25 mouse cellular contexts compared by ENCODE assay signal in the genomic region with DNA sequence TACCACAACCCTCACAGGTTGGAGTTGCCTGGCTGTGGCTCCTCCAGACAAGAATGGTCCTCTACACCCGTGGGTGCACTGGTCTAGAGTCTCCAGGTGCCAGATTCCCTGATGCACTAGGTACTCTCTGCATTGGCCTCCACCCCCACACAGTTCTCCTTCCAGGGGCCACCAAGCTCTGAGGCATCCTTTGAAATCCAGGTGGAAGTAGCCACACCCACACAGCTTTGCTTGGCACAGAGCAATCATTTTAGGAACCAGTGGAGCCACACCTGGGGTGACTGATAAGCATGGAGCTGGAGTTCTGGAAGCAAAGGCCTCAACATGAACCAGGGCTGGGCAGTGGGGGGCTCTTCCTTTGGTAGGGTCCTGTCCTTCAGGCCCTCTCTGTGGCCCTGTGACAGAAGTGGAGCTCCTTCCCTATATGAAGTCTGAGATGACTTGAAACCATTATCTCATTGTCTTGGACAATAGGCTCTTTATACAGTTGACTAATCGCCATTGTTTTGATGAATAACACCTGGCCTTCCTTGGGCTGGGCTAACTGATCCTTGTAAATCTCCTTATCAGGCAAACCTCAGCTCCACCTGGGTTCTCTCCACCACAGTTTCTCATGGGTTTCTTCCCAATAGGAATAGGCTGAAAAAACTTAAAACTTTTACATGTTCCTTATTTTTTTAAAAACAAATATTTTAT.
DNase-seq lines count a peak whose midpoint lies in the region; ATAC-seq and TF ChIP-seq lines count a peak whose summit lies in the region.
"Had no signal": no experiment of that assay in that cellular context is flagged by ENCODE, and none has a peak within 500 bp of the region (broad histone marks: within the 10 kb centered on the region; RNA-seq: fewer than 3 reads in every experiment).

No protein-coding gene starts in this region.

- H3K4me3 ChIP-seq in MEL (ENCODE audit: control insufficient read depth in 1 of 2, insufficient read depth in 1 of 2, low read depth in 2 of 2, low read length in 2 of 2) = no peak overlapping the region
- H3K4me3 ChIP-seq in intestine, embryonic 15.5 days (replicated peaks) = no peak overlapping the region
- no peak overlapping the region for H3K4me3 ChIP-seq in small intestine, adult 2 months (ENCODE audit: low read depth, low read length)
- H3K4me3 ChIP-seq: embryonic facial prominence, embryonic 13.5 days; forebrain, embryonic 10.5 days; forebrain, embryonic 15.5 days; heart, adult 2 months; heart, embryonic 15.5 days had no signal

- H3K27me3 ChIP-seq in MEL (ENCODE audit: control insufficient read depth in 1 of 2, insufficient read depth in 2 of 2, low read length in 2 of 2) = no peaks in the 10 kb centered on the region
- H3K27me3 ChIP-seq in intestine, embryonic 15.5 days (replicated peaks) = no peaks in the 10 kb centered on the region
- H3K27me3 ChIP-seq in small intestine, adult 2 months (ENCODE audit: control insufficient read depth, insufficient read depth, low read length) = no peaks in the 10 kb centered on the region
- H3K27me3 ChIP-seq: CH12.LX; embryonic facial prominence, embryonic 13.5 days; forebrain, embryonic 15.5 days; heart, embryonic 15.5 days; Patski had no signal

- peak; percentile 36 for DNase-seq in MEL (ENCODE audit: low read depth, low spot score)
- no peak for DNase-seq in cerebellum, adult 9-10 months
- no peak for DNase-seq in frontal cortex, adult 2 months (ENCODE audit: extremely low spot score in 1 of 2, low spot score in 1 of 2)
- no peak for DNase-seq in left cerebral cortex, adult 8-10 months (ENCODE audit: low spot score in 2 of 2)
- no peak for DNase-seq in testis, postnatal 10 days (ENCODE audit: low spot score)
- DNase-seq: adrenal gland, adult 8-10 months; adrenal gland, postnatal 36 days; cerebellum, adult 11 months; cerebellum, adult 8-10 months; cerebellum, postnatal 36 days; gastrocnemius, postnatal 10 days; heart, adult 2 months; heart, postnatal 14 days; kidney, adult 11 months had no signal

- no peaks in the 10 kb centered on the region for H3K79me2 ChIP-seq in MEL (ENCODE audit: control insufficient read depth, insufficient read depth, low read length, poor library complexity)

- peak; percentile 77 for ATAC-seq in intestine, embryonic 15.5 days
- ATAC-seq: forebrain, embryonic 15.5 days; Patski had no signal

- H3K9ac ChIP-seq in MEL (ENCODE audit: control insufficient read depth, low read depth, low read length, poor library complexity, severe bottlenecking) = no peak overlapping the region
- H3K9ac ChIP-seq in intestine, embryonic 15.5 days = no peak overlapping the region
- H3K9ac ChIP-seq: embryonic facial prominence, embryonic 13.5 days; forebrain, embryonic 15.5 days; heart, embryonic 15.5 days; hindbrain, embryonic 14.5 days had no signal

- no peak overlapping the region for H3K27ac ChIP-seq in MEL (ENCODE audit: control insufficient read depth, low read depth, low read length)
- H3K27ac ChIP-seq in intestine, embryonic 15.5 days = 0 out of 2 replicates have a peak overlapping the region, but pooled peaks have one; percentile 15
- peak overlapping the region; percentile 17; the same call in 1 of the 2 replicates for H3K27ac ChIP-seq in small intestine, adult 2 months (ENCODE audit: insufficient read depth, low read depth, low read length)
- H3K27ac ChIP-seq: embryonic facial prominence, embryonic 13.5 days; forebrain, embryonic 10.5 days; forebrain, embryonic 15.5 days; heart, adult 2 months; heart, embryonic 15.5 days; hindbrain, embryonic 14.5 days had no signal

- no peak overlapping the region for H3K4me2 ChIP-seq in intestine, embryonic 15.5 days (replicated peaks)
- H3K4me2 ChIP-seq: embryonic facial prominence, embryonic 13.5 days; forebrain, embryonic 15.5 days; heart, embryonic 11.5 days; heart, embryonic 15.5 days; hindbrain, embryonic 14.5 days had no signal

- no peak for TF ChIP-seq CTCF in MEL (IDR thresholded peaks at IDR 0.05 in 2 of 3, conservative IDR thresholded peaks at IDR 0.05 in 1 of 3; ENCODE audit: control insufficient read depth in 1 of 3, insufficient read depth in 1 of 3, low read depth in 2 of 3, low read length in 3 of 3, poor library complexity in 1 of 3, severe bottlenecking in 1 of 3)
- TF ChIP-seq CTCF in small intestine, adult 2 months (IDR thresholded peaks at IDR 0.05; ENCODE audit: extremely low read depth, insufficient read length, insufficient replicate concordance, low read depth, low read length) = no peak

- peaks cover 3 to 10% of the 10 kb centered on the region in 2 experiments for H3K4me1 ChIP-seq in MEL (ENCODE audit: control insufficient read depth in 1 of 2, insufficient read depth in 2 of 2, low read length in 2 of 2)
- H3K4me1 ChIP-seq in intestine, embryonic 15.5 days (replicated peaks) = peaks cover 7% of the 10 kb centered on the region; the same call in 1 of the 2 replicates
- H3K4me1 ChIP-seq in small intestine, adult 2 months (ENCODE audit: control insufficient read depth, insufficient read depth, insufficient read length, low read length) = peaks cover 32% of the 10 kb centered on the region
- H3K4me1 ChIP-seq: embryonic facial prominence, embryonic 13.5 days; forebrain, embryonic 15.5 days had no signal

- 57% methylated on average over 2 of the region's 2 CpGs for WGBS in intestine, embryonic 15.5 days
- WGBS in small intestine, adult 2 months = 23% methylated on average over 2 of the region's 2 CpGs

- no peak for TF ChIP-seq RAD21 in MEL (IDR thresholded peaks at IDR 0.05; ENCODE audit: low read depth, low read length)

- H3K36me3 ChIP-seq in MEL (ENCODE audit: control insufficient read depth in 1 of 2, insufficient read depth in 2 of 2, low read length in 2 of 2) = peaks cover 0 to 5% of the 10 kb centered on the region in 2 experiments; a peak in 1 of 4 replicates
- H3K36me3 ChIP-seq in intestine, embryonic 15.5 days = no peaks in the 10 kb centered on the region
- peaks cover 3% of the 10 kb centered on the region; the same call in 1 of the 2 replicates for H3K36me3 ChIP-seq in small intestine, adult 2 months (ENCODE audit: control insufficient read depth, insufficient read depth, low read length)
- H3K36me3 ChIP-seq: embryonic facial prominence, embryonic 13.5 days; forebrain, embryonic 10.5 days; forebrain, embryonic 15.5 days; heart, embryonic 15.5 days had no signal

- no peak for TF ChIP-seq POLR2A in MEL (IDR thresholded peaks at IDR 0.05; ENCODE audit: control insufficient read depth in 1 of 2, insufficient read depth in 1 of 2, low read depth in 1 of 2, low read length in 2 of 2, poor library complexity in 1 of 2)
- TF ChIP-seq POLR2A in small intestine, adult 2 months (IDR thresholded peaks at IDR 0.05; ENCODE audit: low read depth, low read length) = no peak

- peak; percentile 10 to 31; a peak in 3 of 4 replicates for TF ChIP-seq EP300 in MEL (IDR thresholded peaks at IDR 0.05; ENCODE audit: low read depth in 1 of 2, low read length in 2 of 2)

- H3K9me3 ChIP-seq in MEL (replicated peaks; ENCODE audit: insufficient read depth, low read length) = no peaks in the 10 kb centered on the region
- no peaks in the 10 kb centered on the region for H3K9me3 ChIP-seq in intestine, embryonic 15.5 days
- H3K9me3 ChIP-seq: embryonic facial prominence, embryonic 13.5 days; forebrain, embryonic 10.5 days; forebrain, embryonic 15.5 days; G1E; heart, embryonic 15.5 days had no signal

TF ChIP-seq in MEL, 35 proteins besides CTCF, POLR2A, EP300 and RAD21:
- TF ChIP-seq GATA1 (IDR thresholded peaks at IDR 0.05; ENCODE audit: low read depth, low read length) (0 out of 2 replicates have a peak, but pooled peaks have one; percentile 3), ZC3H11A (IDR thresholded peaks at IDR 0.05; ENCODE audit: low read depth, low read length) (no peak), TCF12 (IDR thresholded peaks at IDR 0.05; ENCODE audit: low read depth, low read length) (peak; percentile 14; the same call in 1 of the 2 replicates), SMC3 (IDR thresholded peaks at IDR 0.05; ENCODE audit: low read depth, low read length) (no peak), TAL1 (IDR thresholded peaks at IDR 0.05; ENCODE audit: low read length) (peak; percentile 26; the same call in 1 of the 2 replicates), RCOR1 (IDR thresholded peaks at IDR 0.05; ENCODE audit: low read depth, low read length) (no peak)
